Mouse (Mus musculus) cortical plate, adult 2 months (tissue): ENCODE results near the gene Rnps1. TPM values are rescaled to one million over a fixed set of nuclear protein-coding genes. Genes with fewer than 3 reads are reported as not detected.

Experiments used
- H3K27ac ChIP-seq: fragments of 200-500 bp; 2 replicates; pipeline ENCODE4 v1.5.1; 2012; ENCODE audit warnings: low read length, control low read depth, inconsistent platforms; ENCODE audit not compliant: insufficient read depth
- H3K4me1 ChIP-seq: fragments of 200-500 bp; 2 replicates; pipeline ENCODE4 v1.6.1; 2011; ENCODE audit warnings: low read length; ENCODE audit not compliant: control insufficient read depth, insufficient read depth
- H3K4me3 ChIP-seq: fragments of 200-500 bp; 2 replicates; pipeline ENCODE4 v1.5.1; 2011; ENCODE audit warnings: mild to moderate bottlenecking, low read length, control low read depth; ENCODE audit not compliant: insufficient read depth
- CTCF ChIP-seq: fragments of 200-500 bp; IDR thresholded peaks from 2 replicates; pipeline ENCODE4 v1.5.1; 2011; ENCODE audit warnings: mild to moderate bottlenecking, control low read depth, low read length; ENCODE audit not compliant: insufficient read depth; ENCODE audit errors: extremely low read depth
- POLR2A ChIP-seq: fragments of 200-500 bp; IDR thresholded peaks from 2 replicates; pipeline ENCODE4 v1.6.1; 2011; ENCODE audit warnings: mild to moderate bottlenecking, low read length, control low read depth; ENCODE audit not compliant: insufficient read depth; ENCODE audit errors: extremely low read depth
- polyA plus RNA-seq: library from polyadenylated mRNA; depleted of rRNA; stranded (reverse); fragments of >200 nt; gene quantifications from 2 replicates; pipeline ENCODE4 v1.2.3, GENCODE M21; 2012

Rnps1 gene
- polyA plus RNA-seq, 1 experiment = 264 TPM

DNA sequence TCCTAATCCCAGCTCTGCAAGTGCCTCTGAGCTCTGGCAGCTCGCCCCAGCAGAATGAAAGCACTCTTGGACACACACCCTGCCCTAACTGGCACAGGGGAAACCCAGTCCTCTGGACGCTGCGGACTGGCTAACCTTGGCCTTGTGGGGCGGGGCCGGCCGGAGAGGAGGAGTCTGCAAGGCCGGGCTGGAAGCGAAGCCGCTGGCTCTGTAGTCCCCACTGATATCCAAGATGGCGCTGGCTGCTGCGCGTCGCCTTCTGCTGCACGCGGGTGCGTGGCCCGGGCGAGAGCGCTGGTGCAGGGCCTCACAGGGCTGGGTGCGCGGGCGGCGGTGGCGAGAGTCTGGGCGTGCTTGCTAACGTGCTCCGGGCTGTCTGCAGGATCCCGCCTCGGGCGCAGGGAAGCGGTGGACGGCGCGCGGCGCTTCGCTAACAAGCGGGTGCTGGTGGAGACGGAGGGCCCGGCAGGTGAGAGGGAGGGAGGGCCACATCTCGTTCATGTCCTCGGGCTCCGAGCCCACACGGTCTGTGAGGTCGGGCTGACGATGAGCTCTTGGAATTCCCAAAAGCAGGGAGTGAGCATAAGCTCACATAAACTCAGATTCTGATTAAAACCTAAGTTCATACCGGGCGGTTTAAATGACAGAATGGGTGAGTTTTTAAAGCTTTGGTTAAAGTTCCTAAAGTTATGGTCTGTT, 12.3 kb downstream of the Rnps1 start, which contains the start of gene Eci1:
TSS of gene Eci1 (plus strand) at position 171 of the 699 bp plus-strand sequence.
- TF ChIP-seq CTCF (no peak), POLR2A (peak; percentile 59; the same call in 1 of the 2 replicates)
- Histone ChIP-seq H3K4me1 (no peaks in the 10 kb centered on the region), H3K4me3 (peak within 1 kb of the TSS; percentile 49), H3K27ac (peak within 1 kb of the TSS; percentile 90)

GRCm38 (mm10) chr17:24427170-24427557, 12.8 kb downstream of the Rnps1 start:
- Histone ChIP-seq H3K4me3 (peak overlapping the region; percentile 49), H3K4me1 (no peaks in the 10 kb centered on the region), H3K27ac (no peak overlapping the region)
- TF ChIP-seq POLR2A = no peak
- no peak for TF ChIP-seq CTCF

- peak overlapping the region; percentile 52; the same call in 1 of the 2 replicates for H3K27ac ChIP-seq
- H3K4me3 ChIP-seq = no peak overlapping the region
- no peaks in the 10 kb centered on the region for H3K4me1 ChIP-seq
- TF ChIP-seq CTCF (no peak), POLR2A (peak; percentile 28; the same call in 1 of the 2 replicates)
Observed at GRCm38 (mm10) chr17:24429201-24429983, 15.0 kb downstream of the Rnps1 start.

GRCm38 (mm10) chr17:24437016-24437415, 22.7 kb downstream of the Rnps1 start:
- Histone ChIP-seq H3K4me3 (no peak overlapping the region), H3K27ac (no peak overlapping the region)

DNA sequence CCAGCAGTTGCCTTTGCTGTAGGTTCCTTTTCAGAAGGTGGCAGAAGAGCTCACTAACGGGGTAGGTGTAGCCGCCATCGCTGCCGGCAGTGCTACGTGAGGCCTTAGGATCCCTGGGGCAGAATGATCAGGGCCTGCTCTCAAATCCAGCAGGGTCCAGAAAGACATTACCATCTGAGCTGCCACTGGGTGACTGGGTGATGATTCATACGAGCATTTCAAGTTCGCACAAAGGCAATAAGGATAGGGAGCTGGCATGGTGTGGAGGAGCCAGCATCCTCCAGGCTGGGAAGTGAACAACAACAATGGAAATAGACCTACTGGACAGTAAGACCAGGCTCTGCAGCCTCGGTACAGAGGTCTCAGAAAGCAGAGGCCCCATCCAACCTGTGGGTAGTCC, 26.0 kb downstream of the Rnps1 start:
- no peak overlapping the region for H3K27ac ChIP-seq
- TF ChIP-seq POLR2A = no peak
- no peak for TF ChIP-seq CTCF
- H3K4me1 ChIP-seq = no peaks in the 10 kb centered on the region
- no peak overlapping the region for H3K4me3 ChIP-seq

More at GRCm38 (mm10) chr17:24437016-24437415, 22.7 kb downstream of the Rnps1 start:
- TF ChIP-seq POLR2A (no peak), CTCF (peak; percentile 55)
- no peaks in the 10 kb centered on the region for H3K4me1 ChIP-seq

GRCm38 (mm10) chr17:24441148-24441547, 26.8 kb downstream of the Rnps1 start:
- 0 out of 2 replicates have a peak, but pooled peaks have one; percentile 16 for TF ChIP-seq CTCF
- no peak for TF ChIP-seq POLR2A
- Histone ChIP-seq H3K27ac (no peak overlapping the region), H3K4me3 (no peak overlapping the region), H3K4me1 (no peaks in the 10 kb centered on the region)

GRCm38 (mm10) chr17:24442107-24442506, 27.7 kb downstream of the Rnps1 start:
- Histone ChIP-seq H3K27ac (no peak overlapping the region), H3K4me3 (no peak overlapping the region), H3K4me1 (no peaks in the 10 kb centered on the region)
- TF ChIP-seq CTCF (no peak), POLR2A (no peak)

DNA sequence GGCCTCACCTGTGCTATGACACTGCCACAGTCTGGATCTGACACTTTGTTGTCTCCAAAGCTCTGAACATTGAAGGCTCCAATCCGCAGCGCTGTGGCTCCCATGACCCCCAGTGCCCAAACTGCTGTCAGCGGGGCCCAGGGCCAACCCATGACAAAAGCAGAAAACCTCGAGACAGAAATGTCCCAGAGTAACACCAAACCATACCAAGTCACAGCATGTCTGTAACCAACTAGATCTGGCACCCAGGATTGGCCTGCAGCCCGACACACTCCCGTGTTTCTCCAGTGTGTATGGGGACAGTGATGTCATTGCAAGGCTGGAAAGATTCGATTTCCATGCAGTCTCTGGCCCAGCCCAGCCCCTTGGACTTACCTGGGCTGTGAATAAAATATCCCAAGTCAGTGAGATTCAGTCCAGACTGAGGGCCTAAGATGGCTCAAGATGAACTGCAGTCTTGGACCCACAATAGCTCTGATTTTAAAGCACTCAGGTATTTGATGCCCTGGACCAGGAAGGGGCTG, 28.3 kb downstream of the Rnps1 start, which contains the start of gene Dnase1l2:
TSS of gene Dnase1l2 (minus strand) at position 474 of the 524 bp plus-strand sequence.
- no peaks in the 10 kb centered on the region for H3K4me1 ChIP-seq
- no peak within 1 kb of the TSS for H3K27ac ChIP-seq
- TF ChIP-seq POLR2A (no peak), CTCF (no peak)
- H3K4me3 ChIP-seq = no peak within 1 kb of the TSS

- no peak for TF ChIP-seq POLR2A
- no peak for TF ChIP-seq CTCF
- Histone ChIP-seq H3K4me1 (no peaks in the 10 kb centered on the region), H3K4me3 (no peak overlapping the region), H3K27ac (no peak overlapping the region)
Observed at GRCm38 (mm10) chr17:24443409-24443808, 29.0 kb downstream of the Rnps1 start.

DNA sequence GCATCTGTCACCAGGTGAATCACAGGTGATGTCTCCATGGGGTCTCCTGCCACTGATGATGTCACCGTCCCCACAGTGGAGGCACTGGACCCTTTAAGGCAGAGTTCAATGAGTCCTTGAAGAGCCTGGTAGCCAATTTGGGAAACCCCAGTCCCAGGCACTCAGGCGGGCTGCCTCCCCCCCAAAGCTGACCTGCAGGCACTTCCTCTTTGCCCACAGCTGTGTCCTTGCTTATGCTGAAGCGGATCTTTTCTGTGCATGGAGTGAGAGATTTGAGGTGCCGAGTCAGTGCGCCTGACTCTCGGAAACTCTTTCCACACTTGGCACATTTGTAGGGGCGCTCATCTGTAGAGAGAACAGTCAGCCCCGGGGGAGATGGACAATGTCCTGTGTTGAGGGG, 32.2 kb downstream of the Rnps1 start:
- Histone ChIP-seq H3K27ac (no peak overlapping the region), H3K4me1 (no peaks in the 10 kb centered on the region), H3K4me3 (no peak overlapping the region)
- TF ChIP-seq POLR2A = no peak
- no peak for TF ChIP-seq CTCF
